Mouse (Mus musculus): ENCODE measurements around the gene Sugct.

DNA sequence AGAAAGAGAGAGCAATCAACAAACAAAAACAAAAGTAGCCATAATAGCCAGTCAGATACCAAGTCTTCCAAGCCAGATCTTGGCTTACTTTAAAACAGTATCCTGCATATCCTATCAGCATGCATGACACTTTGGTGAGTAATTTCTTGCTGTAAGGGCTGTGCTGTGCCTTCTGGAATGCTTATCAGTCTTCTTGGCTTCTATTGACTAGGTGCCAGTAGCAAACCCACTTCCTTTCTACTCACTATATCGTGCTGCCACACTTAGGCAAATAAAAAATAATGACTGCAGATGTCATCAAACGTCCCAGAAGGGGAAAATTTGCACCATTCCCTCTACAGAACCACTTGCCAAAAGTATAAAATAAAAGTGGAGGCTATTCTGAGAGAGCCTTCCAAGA is 848.1 kb downstream of the Sugct start:
- TF ChIP-seq CTCF (IDR thresholded peaks at IDR 0.05; ENCODE audit: low read depth) (no peak), EP300 (IDR thresholded peaks at IDR 0.05; ENCODE audit: low read depth) (no peak)

Data from heart, postnatal 0 days (tissue).